Mouse (Mus musculus): ENCODE data around the gene Carmil2. TPM values are rescaled to one million over a fixed set of nuclear protein-coding genes. Genes with fewer than 3 reads are reported as not detected.

The Carmil2 gene
- polyA plus RNA-seq, 1 experiment from 2014 or later: 9.0 TPM

GRCm38 (mm10) chr8:105697196-105697780 lies 11.2 kb downstream of the Carmil2 start:
- Histone ChIP-seq H3K36me3 (peaks cover 31% of the 10 kb centered on the region), H3K4me1 (peaks cover 32% of the 10 kb centered on the region), H3K4me3 (no peak overlapping the region), H3K27ac (replicated peaks) (no peak overlapping the region), H3K27me3 (peaks cover 6% of the 10 kb centered on the region; the same call in 1 of the 2 replicates), H3K9me3 (peaks cover 5% of the 10 kb centered on the region; the same call in 1 of the 2 replicates), H3K4me2 (replicated peaks) (no peak overlapping the region), H3K9ac (replicated peaks) (no peak overlapping the region)
- ATAC-seq (ENCODE audit: low FRiP score, low read depth): no peak
- WGBS: 90% methylated on average over 17 of the region's 17 CpGs

- Histone ChIP-seq H3K27ac (replicated peaks) (no peak overlapping the region), H3K4me2 (replicated peaks) (no peak overlapping the region), H3K27me3 (peaks cover 6% of the 10 kb centered on the region; the same call in 1 of the 2 replicates), H3K4me1 (peaks cover 36% of the 10 kb centered on the region), H3K36me3 (peaks cover 38% of the 10 kb centered on the region), H3K9me3 (no peaks in the 10 kb centered on the region), H3K4me3 (no peak overlapping the region), H3K9ac (replicated peaks) (no peak overlapping the region)
- WGBS: 91% methylated on average over 5 of the region's 5 CpGs
- no peak for ATAC-seq (ENCODE audit: low FRiP score, low read depth)
Measured at GRCm38 (mm10) chr8:105698734-105699133, 12.7 kb downstream of the Carmil2 start.

- H3K27ac ChIP-seq (replicated peaks): no peak overlapping the region
- 91% methylated on average over 11 of the region's 11 CpGs for WGBS
- ATAC-seq (ENCODE audit: low FRiP score, low read depth): no peak
- H3K9me3 ChIP-seq: no peaks in the 10 kb centered on the region
- H3K9ac ChIP-seq (replicated peaks): peak overlapping the region; percentile 77
- H3K4me2 ChIP-seq (replicated peaks): peak overlapping the region; percentile 96
- peaks cover 47% of the 10 kb centered on the region for H3K36me3 ChIP-seq
- peaks cover 27% of the 10 kb centered on the region for H3K4me1 ChIP-seq
- H3K4me3 ChIP-seq: peak overlapping the region; percentile 72
- peaks cover 6% of the 10 kb centered on the region; the same call in 1 of the 2 replicates for H3K27me3 ChIP-seq
Measured at GRCm38 (mm10) chr8:105699488-105700215, 13.6 kb downstream of the Carmil2 start.

GRCm38 (mm10) chr8:105700566-105700965 lies 14.5 kb downstream of the Carmil2 start:
- Histone ChIP-seq H3K4me1 (peaks cover 24% of the 10 kb centered on the region), H3K36me3 (peaks cover 47% of the 10 kb centered on the region), H3K4me3 (peak overlapping the region; percentile 72), H3K27ac (replicated peaks) (peak overlapping the region; percentile 91), H3K9me3 (no peaks in the 10 kb centered on the region), H3K4me2 (replicated peaks) (peak overlapping the region; percentile 96), H3K27me3 (peaks cover under 1% of the 10 kb centered on the region; the same call in 1 of the 2 replicates), H3K9ac (replicated peaks) (peak overlapping the region; percentile 77)
- under 1% methylated on average over 21 of the region's 21 CpGs for WGBS
- peak; percentile 52; the same call in 1 of the 2 replicates for ATAC-seq (ENCODE audit: low FRiP score, low read depth)

GRCm38 (mm10) chr8:105700966-105701824 lies 15.1 kb downstream of the Carmil2 start, which contains the start of the genes Acd and Pard6a:
TSS of gene Acd (minus strand) at chr8:105701102.
TSS of gene Pard6a (plus strand) at chr8:105701148.
- peak; percentile 84 for ATAC-seq (ENCODE audit: low FRiP score, low read depth)
- H3K4me1 ChIP-seq: peaks cover 26% of the 10 kb centered on the region
- H3K27me3 ChIP-seq: no peaks in the 10 kb centered on the region
- no peaks in the 10 kb centered on the region for H3K9me3 ChIP-seq
- H3K36me3 ChIP-seq: peaks cover 47% of the 10 kb centered on the region
- H3K9ac ChIP-seq (replicated peaks): peak within 1 kb of the TSS; percentile 77
- H3K27ac ChIP-seq (replicated peaks): peak within 1 kb of the TSS; percentile 91
- peak within 1 kb of the TSS; percentile 96 for H3K4me2 ChIP-seq (replicated peaks)
- under 1% methylated on average over 60 of the region's 60 CpGs for WGBS
- H3K4me3 ChIP-seq: peak within 1 kb of the TSS; percentile 72

- WGBS: 30% methylated on average over 18 of the region's 18 CpGs
- ATAC-seq (ENCODE audit: low FRiP score, low read depth): peak; percentile 21
- H3K4me1 ChIP-seq: peaks cover 34% of the 10 kb centered on the region
- H3K9me3 ChIP-seq: no peaks in the 10 kb centered on the region
- H3K4me3 ChIP-seq: peak overlapping the region; percentile 72
- peak overlapping the region; percentile 96 for H3K4me2 ChIP-seq (replicated peaks)
- peaks cover 39% of the 10 kb centered on the region for H3K36me3 ChIP-seq
- peak overlapping the region; percentile 91 for H3K27ac ChIP-seq (replicated peaks)
- H3K9ac ChIP-seq (replicated peaks): peak overlapping the region; percentile 77
- no peaks in the 10 kb centered on the region for H3K27me3 ChIP-seq
Measured at GRCm38 (mm10) chr8:105702001-105702401, 15.9 kb downstream of the Carmil2 start.

GRCm38 (mm10) chr8:105702731-105703415 lies 16.8 kb downstream of the Carmil2 start:
- ATAC-seq (ENCODE audit: low FRiP score, low read depth): no peak
- Histone ChIP-seq H3K9ac (replicated peaks) (no peak overlapping the region; the same call in 1 of the 2 replicates), H3K4me3 (no peak overlapping the region; the same call in 1 of the 2 replicates), H3K9me3 (no peaks in the 10 kb centered on the region), H3K27ac (replicated peaks) (no peak overlapping the region), H3K36me3 (peaks cover 30% of the 10 kb centered on the region), H3K4me2 (replicated peaks) (no peak overlapping the region), H3K27me3 (no peaks in the 10 kb centered on the region), H3K4me1 (peaks cover 41% of the 10 kb centered on the region)
- WGBS: 91% methylated on average over 24 of the region's 24 CpGs

- 95% methylated on average over 34 of the region's 34 CpGs for WGBS
- Histone ChIP-seq H3K4me3 (no peak overlapping the region), H3K4me1 (peaks cover 41% of the 10 kb centered on the region), H3K36me3 (peaks cover 20% of the 10 kb centered on the region), H3K27me3 (no peaks in the 10 kb centered on the region), H3K9ac (replicated peaks) (no peak overlapping the region), H3K4me2 (replicated peaks) (no peak overlapping the region), H3K9me3 (no peaks in the 10 kb centered on the region), H3K27ac (replicated peaks) (no peak overlapping the region)
- no peak for ATAC-seq (ENCODE audit: low FRiP score, low read depth)
Measured at GRCm38 (mm10) chr8:105704146-105704812, 18.2 kb downstream of the Carmil2 start.

- no peak overlapping the region for H3K4me2 ChIP-seq (replicated peaks)
- H3K36me3 ChIP-seq: peaks cover 20% of the 10 kb centered on the region
- H3K4me3 ChIP-seq: no peak overlapping the region
- no peaks in the 10 kb centered on the region for H3K9me3 ChIP-seq
- 93% methylated on average over 6 of the region's 6 CpGs for WGBS
- H3K4me1 ChIP-seq: peaks cover 35% of the 10 kb centered on the region
- no peaks in the 10 kb centered on the region for H3K27me3 ChIP-seq
- no peak for ATAC-seq (ENCODE audit: low FRiP score, low read depth)
- H3K27ac ChIP-seq (replicated peaks): no peak overlapping the region
- H3K9ac ChIP-seq (replicated peaks): no peak overlapping the region
Measured at GRCm38 (mm10) chr8:105704955-105705354, 18.9 kb downstream of the Carmil2 start.

- Histone ChIP-seq H3K27ac (replicated peaks) (no peak overlapping the region), H3K9ac (replicated peaks) (no peak overlapping the region; the same call in 1 of the 2 replicates)
Measured at GRCm38 (mm10) chr8:105706426-105706825, 20.4 kb downstream of the Carmil2 start.

More at GRCm38 (mm10) chr8:105706426-105706825, 20.4 kb downstream of the Carmil2 start:
- Histone ChIP-seq H3K27me3 (no peaks in the 10 kb centered on the region), H3K4me3 (peak overlapping the region; percentile 75), H3K36me3 (peaks cover 20% of the 10 kb centered on the region), H3K9me3 (no peaks in the 10 kb centered on the region), H3K4me1 (peaks cover 29% of the 10 kb centered on the region), H3K4me2 (replicated peaks) (peak overlapping the region; percentile 91)
- no peak for ATAC-seq (ENCODE audit: low FRiP score, low read depth)
- WGBS: 76% methylated on average over 12 of the region's 12 CpGs
